Mouse (Mus musculus) thymus, postnatal 10 days (tissue): Measurements from ENCODE around the gene Rpl37a.
A peak's percentile ranks its signal among the peaks of the same experiment; 100 is the strongest.

ENCODE experiments used
- DNase-seq, 2 experiments: peaks; one replicate each; pipeline ENCODE4 v3.0.0; 2021; ENCODE audit warnings: low spot score in 2 of 2

Rpl37a gene

GRCm38 (mm10) chr1:72710753-72711653, at the start of gene Rpl37a:
Rpl37a (plus strand) TSS chr1:72711290.
- DNase-seq, result peak; percentile 90 to 93

DNA sequence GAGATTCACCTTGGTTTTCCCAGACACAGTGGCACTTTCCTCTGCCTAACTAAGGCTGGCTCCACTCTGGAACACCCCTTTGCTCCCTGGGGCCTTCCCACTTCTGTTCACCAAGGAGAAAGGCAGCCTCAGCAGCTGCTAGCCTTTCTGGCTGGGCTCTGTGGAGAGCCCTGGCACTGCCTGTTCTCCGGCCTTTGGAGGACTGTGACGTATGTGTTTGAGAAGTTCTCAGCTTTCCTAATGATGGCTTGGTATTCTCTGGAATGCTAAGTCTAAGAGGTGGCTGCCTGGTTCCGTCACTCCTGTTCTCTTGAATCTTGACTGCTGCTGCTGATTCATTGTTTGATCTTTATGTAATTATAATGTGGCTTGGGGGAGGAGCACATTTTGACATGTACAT, 38.0 kb upstream of the Rpl37a start:
- DNase-seq, result no peak

GRCm38 (mm10) chr1:72696256-72696655, 14.8 kb upstream of the Rpl37a start:
- DNase-seq, result no peak

DNA sequence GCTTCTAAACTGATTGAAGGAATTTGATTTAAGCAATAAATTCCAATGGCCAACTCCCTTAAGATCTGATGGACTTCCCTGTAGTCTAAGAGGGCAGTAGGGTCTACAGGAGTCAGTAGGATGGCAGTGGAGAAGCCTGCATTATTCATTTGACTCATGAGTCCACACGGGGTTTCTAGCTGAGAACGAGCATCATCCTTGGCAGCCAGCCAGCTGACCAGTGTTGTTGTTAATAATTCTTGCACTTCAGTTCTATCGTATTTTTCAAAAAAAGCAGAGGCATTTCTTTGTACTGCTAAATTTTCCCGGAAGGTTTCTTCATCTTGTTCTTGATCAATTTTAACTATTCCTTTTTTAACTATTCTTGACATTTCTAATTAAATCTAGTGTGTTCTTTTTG, 12.4 kb upstream of the Rpl37a start:
- DNase-seq, result no peak

DNA sequence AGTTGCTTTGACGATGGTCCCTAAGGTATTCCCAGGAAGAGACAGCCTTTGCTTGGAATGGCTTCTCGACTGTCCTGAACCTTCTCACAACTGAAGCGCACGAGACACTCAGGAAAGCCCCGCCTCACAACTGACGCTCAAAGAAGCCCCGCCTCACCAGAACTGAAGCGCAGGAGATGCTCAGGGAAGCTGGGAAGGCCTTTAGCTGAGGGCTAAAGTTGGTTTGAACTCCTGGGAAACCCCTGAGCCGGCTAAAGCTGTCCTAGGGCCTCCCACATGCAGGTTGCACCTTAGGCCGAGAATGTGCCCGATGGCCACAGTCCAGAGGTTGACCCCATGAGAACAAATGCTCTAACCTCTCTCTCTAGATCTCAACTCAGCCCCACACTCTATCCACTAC, 10.6 kb upstream of the Rpl37a start, which contains the start of gene Ankar:
Gene Ankar, minus strand, starts transcription at position 101 of the 400 bp plus-strand sequence.
- no peak for DNase-seq

GRCm38 (mm10) chr1:72707525-72707924, 3.6 kb upstream of the Rpl37a start:
- DNase-seq, result no peak

- DNase-seq, result peak; percentile 11 to 38
Measured at GRCm38 (mm10) chr1:72711684-72712083, 594 bp downstream of the Rpl37a start.

DNA sequence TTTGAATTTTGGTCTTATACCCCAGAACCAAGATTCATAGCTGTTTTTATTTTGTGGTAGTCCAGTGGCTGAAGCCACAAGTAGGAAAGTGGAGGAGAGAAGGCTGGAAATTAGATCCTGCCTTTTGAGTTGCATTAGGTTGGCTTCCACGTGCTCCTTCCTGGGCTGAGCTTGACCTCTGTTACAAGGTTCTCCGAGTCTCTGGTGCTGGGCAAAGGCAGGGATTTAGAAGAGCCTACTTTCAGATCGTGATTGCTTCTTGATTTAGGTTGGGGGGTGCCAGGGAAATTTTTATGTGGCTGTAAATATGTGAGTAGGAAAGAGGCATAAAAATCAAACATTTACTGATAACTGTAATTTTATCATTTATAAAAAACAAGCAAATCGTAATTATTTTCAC, 3.5 kb downstream of the Rpl37a start:
- no peak for DNase-seq

DNA sequence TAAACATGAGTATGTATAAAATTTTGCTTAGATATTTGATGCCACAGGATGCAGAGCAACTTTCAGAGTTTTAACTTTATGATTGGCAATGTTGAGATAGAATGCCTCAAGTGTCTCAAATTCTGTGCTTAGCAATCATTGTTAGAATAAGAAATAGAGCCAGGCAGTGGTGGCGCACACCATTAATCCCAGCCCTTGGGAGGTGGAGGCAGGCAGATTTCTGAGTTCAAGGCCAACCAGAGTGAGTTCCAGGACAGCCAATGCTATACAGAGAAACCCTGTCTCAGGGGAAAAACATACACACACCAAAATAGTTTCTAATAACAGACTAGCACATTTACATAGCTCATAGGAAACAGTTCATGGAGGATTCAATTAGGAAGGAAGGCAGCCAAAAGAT, 4.0 kb downstream of the Rpl37a start:
- DNase-seq, result no peak

DNA sequence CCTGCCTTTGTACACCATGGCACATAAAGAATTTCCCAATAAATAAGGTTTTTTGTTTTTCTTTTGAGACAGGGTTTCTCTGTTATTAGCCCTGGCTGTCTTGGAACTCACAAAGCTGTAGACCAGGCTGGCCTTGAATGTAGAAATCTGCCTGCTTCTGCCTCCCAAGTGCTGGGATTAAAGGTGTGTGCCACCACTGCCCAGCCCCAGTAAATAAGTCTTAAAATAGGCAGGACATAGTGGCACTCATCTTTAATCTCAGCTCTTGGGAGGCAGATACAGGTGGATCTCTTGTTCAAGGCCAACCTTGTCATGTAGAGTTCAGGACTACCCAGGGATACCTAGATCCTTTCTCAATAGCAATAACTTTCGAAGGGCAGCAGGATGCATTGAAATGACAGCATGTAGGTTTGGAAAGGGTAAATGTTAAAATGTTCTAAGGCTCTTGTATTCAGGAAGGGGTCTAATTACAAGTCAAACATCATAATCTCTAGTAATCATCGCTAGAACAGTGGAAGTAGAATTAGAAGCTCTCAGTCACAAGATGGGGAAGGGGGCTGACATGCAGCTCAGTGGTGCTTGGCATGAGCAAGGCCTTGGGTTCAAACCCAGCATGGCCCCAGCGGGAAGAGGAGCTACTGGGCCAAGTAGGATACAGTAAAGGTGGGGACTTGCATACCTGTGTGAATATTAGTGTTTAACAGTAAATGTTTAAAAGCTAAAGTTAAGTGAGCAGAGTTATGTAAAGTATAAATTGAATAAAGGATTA, 4.7 kb downstream of the Rpl37a start:
- DNase-seq, result no peak

- no peak for DNase-seq
Measured at GRCm38 (mm10) chr1:72716421-72716820, 5.3 kb downstream of the Rpl37a start.

DNA sequence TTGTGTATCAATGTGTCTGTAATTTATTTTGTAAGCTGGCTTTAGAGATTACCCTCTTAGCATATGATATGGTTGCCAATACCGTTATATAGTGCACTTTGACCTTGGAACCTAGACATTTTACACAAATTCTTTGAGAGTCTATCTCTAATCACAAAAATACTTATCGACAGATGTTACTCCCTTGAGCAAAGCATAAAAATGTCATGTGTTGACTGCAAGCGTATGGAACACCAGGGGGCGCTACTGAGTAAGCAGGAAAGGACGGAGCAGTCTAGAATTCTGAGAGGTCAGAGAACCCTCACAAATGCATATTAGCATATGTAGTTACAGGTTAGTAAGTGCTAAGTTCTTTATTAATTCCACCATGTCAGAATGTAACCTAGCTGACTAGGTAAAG, 5.8 kb downstream of the Rpl37a start:
- peak; percentile 24 to 76 for DNase-seq

DNA sequence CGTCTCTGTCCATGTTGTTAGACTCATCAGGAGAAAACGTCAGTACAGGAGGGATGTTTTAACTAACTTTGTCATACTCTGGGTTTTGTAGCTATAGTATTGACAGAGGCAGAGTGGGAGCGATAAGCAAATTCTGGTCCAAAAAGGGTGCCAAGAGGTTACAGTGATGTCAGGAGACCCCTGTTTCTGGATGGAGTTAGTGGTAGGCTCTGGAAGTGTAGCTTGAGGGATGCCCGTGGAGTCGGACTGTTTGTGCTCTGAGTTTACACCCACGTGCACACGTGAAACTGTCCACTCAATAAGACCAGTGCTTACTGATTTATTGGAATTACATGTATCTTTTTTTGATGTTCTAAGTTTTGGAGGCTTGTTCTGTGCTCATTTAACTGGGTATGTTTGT, 6.5 kb downstream of the Rpl37a start:
- DNase-seq, result no peak

DNA sequence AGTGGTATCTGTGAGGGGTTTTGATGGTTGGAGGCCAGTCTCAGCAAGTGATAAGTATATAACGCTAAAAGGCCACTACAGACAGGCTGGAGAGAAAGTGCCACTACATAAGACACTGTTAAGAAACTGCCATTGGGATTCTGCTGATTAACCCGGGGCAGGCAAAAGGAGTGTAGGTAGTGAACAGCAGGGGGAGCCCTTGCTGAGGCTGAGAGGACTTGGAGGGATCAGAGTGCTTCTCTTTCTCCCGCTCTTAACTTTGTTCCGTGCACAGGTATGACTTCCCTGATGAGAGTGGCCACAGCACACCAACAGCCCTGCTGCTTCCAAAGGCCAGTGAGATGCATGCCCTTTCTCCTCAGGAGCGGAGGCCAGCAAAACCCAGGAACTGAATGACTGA, 7.8 kb downstream of the Rpl37a start:
- peak in 1 of 2 experiments; percentile 39 for DNase-seq

- no peak for DNase-seq
Measured at GRCm38 (mm10) chr1:72720115-72720725, 9.1 kb downstream of the Rpl37a start.

DNA sequence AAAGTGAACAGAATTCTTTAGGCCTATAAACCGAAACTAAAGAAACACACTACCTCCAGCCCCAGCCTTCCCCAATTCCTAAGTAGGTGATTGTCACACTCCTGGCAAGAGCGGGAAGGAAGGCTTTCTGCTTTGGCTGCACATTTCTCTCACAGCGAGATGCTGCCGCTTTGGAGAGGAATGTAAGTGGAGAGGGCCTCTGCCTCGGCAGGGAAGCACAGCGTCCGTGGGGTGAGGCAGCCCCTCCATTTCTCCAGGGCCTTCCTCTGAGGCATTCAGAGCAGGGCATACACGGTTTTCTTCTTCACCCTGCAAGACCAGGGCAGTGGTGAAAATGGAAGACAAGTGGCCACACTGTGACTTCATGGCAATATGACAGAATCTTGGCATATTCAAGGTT, 11.6 kb downstream of the Rpl37a start:
- DNase-seq, result no peak

GRCm38 (mm10) chr1:72724354-72724753, 13.3 kb downstream of the Rpl37a start:
- no peak for DNase-seq

- DNase-seq, result no peak
Measured at GRCm38 (mm10) chr1:72725941-72726340, 14.9 kb downstream of the Rpl37a start.

DNA sequence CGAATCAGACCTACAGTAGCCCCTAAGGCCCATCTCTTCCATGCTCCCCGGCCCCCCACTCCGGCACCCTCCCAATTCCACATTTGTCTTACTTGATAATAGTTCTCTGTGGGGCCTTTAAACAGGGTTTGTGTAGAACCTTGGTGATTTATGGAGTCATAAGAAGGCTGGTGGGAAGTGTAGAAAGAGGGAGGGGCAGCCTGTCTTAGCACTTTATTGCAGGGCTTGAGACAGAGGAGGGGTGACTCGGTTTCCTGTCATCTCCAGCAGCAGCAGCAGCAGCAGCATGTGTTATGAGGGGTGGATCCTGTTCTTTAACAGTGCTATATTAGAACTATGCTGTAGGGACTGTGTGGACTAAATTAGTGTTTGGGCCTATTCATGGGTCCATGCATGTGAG, 17.7 kb downstream of the Rpl37a start:
- DNase-seq, result no peak

GRCm38 (mm10) chr1:72730126-72730525, 19.0 kb downstream of the Rpl37a start:
- DNase-seq, result no peak

GRCm38 (mm10) chr1:72733191-72733691, 22.2 kb downstream of the Rpl37a start:
- DNase-seq, result no peak
